In the genomic region with DNA sequence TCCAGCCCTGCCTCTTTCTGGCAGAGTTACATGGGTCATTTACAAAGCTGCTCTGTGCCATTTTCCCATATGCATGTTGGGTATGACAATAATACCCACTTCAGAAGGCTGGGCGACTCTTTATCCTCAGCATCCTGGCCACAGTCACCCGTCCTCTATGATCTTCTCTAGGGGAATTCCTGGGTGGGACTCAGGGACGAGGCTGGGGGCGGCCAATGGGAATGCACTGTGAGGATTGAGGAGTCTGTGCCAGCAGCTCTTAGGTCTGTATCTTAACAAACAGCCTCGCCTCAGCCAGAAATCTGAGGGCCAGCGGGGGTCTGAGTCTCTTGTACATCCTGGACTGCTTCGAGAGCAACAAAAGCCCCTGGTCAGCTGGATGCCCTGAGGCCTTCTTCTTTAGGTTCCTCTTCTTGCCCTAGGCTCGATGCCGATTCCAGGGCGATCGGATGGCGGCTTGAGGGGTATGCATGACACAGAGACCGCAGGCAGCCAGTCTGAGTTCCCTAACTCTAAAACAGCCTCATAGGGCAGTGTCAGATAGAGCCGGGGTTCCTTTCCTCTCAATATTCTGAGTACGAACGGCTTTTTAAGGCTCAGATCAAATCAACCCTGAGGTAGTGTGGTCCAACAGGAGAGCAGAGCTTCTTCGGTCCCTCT, we compare ENCODE assay signal across 8 mouse cellular contexts. TPM values are rescaled to one million over a fixed set of nuclear protein-coding genes. Genes with fewer than 3 reads are reported as not detected.
DNase-seq lines count a peak whose midpoint lies in the region; ATAC-seq lines count a peak whose summit lies in the region.

No protein-coding gene starts in this region.

- WGBS in lung, embryonic 15.5 days, result 57% methylated on average over 17 of the region's 17 CpGs
- 23% methylated on average over 17 of the region's 17 CpGs for WGBS in forebrain, embryonic 11.5 days
- 43% methylated on average over 17 of the region's 17 CpGs for WGBS in intestine, embryonic 16.5 days
- WGBS in neural tube, embryonic 12.5 days, result 34% methylated on average over 17 of the region's 17 CpGs

- peak overlapping the region; percentile 46 for H3K27ac ChIP-seq in lung, embryonic 15.5 days
- peak overlapping the region; percentile 79 for H3K27ac ChIP-seq in forebrain, embryonic 11.5 days (ENCODE audit: low read depth, low read length)
- H3K27ac ChIP-seq in intestine, embryonic 16.5 days (ENCODE audit: low read length), result peak overlapping the region; percentile 74
- H3K27ac ChIP-seq in neural tube, embryonic 12.5 days, result peak overlapping the region; percentile 43; the same call in 1 of the 2 replicates

- H3K4me3 ChIP-seq in lung, embryonic 15.5 days, result peak overlapping the region; percentile 53
- peak overlapping the region; percentile 49 for H3K4me3 ChIP-seq in forebrain, embryonic 11.5 days (ENCODE audit: low read depth, low read length)
- H3K4me3 ChIP-seq in intestine, embryonic 16.5 days (ENCODE audit: low read length), result peak overlapping the region; percentile 68
- H3K4me3 ChIP-seq in neural tube, embryonic 12.5 days, result peak overlapping the region; percentile 49

- H3K36me3 ChIP-seq in lung, embryonic 15.5 days, result peaks cover 11% of the 10 kb centered on the region
- H3K36me3 ChIP-seq in forebrain, embryonic 11.5 days (ENCODE audit: control insufficient read depth, insufficient read depth, low read length), result peaks cover 3% of the 10 kb centered on the region; the same call in 1 of the 2 replicates
- peaks cover 6% of the 10 kb centered on the region for H3K36me3 ChIP-seq in intestine, embryonic 16.5 days (ENCODE audit: control insufficient read depth, insufficient read depth, low read length)
- H3K36me3 ChIP-seq in neural tube, embryonic 12.5 days, result peaks cover 24% of the 10 kb centered on the region

- peaks cover 88% of the 10 kb centered on the region for H3K4me1 ChIP-seq in lung, embryonic 15.5 days
- H3K4me1 ChIP-seq in forebrain, embryonic 11.5 days (replicated peaks; ENCODE audit: control insufficient read depth, insufficient read depth, low read length), result peaks cover 47% of the 10 kb centered on the region
- H3K4me1 ChIP-seq in intestine, embryonic 16.5 days (ENCODE audit: control insufficient read depth, insufficient read depth, low read length), result peaks cover 82% of the 10 kb centered on the region
- peaks cover 77% of the 10 kb centered on the region for H3K4me1 ChIP-seq in neural tube, embryonic 12.5 days

- H3K27me3 ChIP-seq in lung, embryonic 15.5 days, result no peaks in the 10 kb centered on the region
- no peaks in the 10 kb centered on the region for H3K27me3 ChIP-seq in forebrain, embryonic 11.5 days (ENCODE audit: control insufficient read depth, insufficient read depth, low read length)
- H3K27me3 ChIP-seq in intestine, embryonic 16.5 days (replicated peaks; ENCODE audit: control insufficient read depth, insufficient read depth, low read length), result no peaks in the 10 kb centered on the region
- 0 out of 2 replicates have a peak, but pooled peaks cover 6% of the 10 kb centered on the region for H3K27me3 ChIP-seq in neural tube, embryonic 12.5 days (replicated peaks)

- no peak for ATAC-seq in lung, embryonic 15.5 days (ENCODE audit: borderline replicate concordance, extremely low read depth, low FRiP score, low TSS enrichment)
- ATAC-seq in forebrain, embryonic 11.5 days (replicated peaks; ENCODE audit: low FRiP score), result no peak
- ATAC-seq in intestine, embryonic 16.5 days, result no peak
- ATAC-seq in neural tube, embryonic 12.5 days (ENCODE audit: low FRiP score, low read depth), result no peak

- no peaks in the 10 kb centered on the region for H3K9me3 ChIP-seq in lung, embryonic 15.5 days
- no peaks in the 10 kb centered on the region for H3K9me3 ChIP-seq in forebrain, embryonic 11.5 days (ENCODE audit: control insufficient read depth, low read length)
- no peaks in the 10 kb centered on the region for H3K9me3 ChIP-seq in intestine, embryonic 16.5 days (ENCODE audit: control insufficient read depth, low read length)
- no peaks in the 10 kb centered on the region for H3K9me3 ChIP-seq in neural tube, embryonic 12.5 days

- H3K4me2 ChIP-seq in lung, embryonic 15.5 days, result peak overlapping the region; percentile 99
- H3K4me2 ChIP-seq in forebrain, embryonic 11.5 days (ENCODE audit: low read depth, low read length, severe bottlenecking), result peak overlapping the region; percentile 99
- H3K4me2 ChIP-seq in intestine, embryonic 16.5 days (ENCODE audit: low read depth, low read length), result peak overlapping the region; percentile 99
- peak overlapping the region; percentile 99 for H3K4me2 ChIP-seq in neural tube, embryonic 12.5 days (replicated peaks)

- no peak for DNase-seq in lung, postnatal 36 days
- DNase-seq in forebrain, embryonic 11.5 days (ENCODE audit: low spot score), result no peak
- DNase-seq in layer of hippocampus, adult 8-10 months (ENCODE audit: low spot score in 2 of 2), result no peak
- no peak for DNase-seq in spleen, postnatal 4 days (ENCODE audit: low spot score in 2 of 2)
- DNase-seq in spleen, postnatal 14 days (ENCODE audit: low spot score in 2 of 2), result no peak

- H3K9ac ChIP-seq in lung, embryonic 15.5 days, result peak overlapping the region; percentile 65
- peak overlapping the region; percentile 59 for H3K9ac ChIP-seq in forebrain, embryonic 11.5 days (ENCODE audit: low read length)
- H3K9ac ChIP-seq in intestine, embryonic 16.5 days (ENCODE audit: low read depth, low read length), result peak overlapping the region; percentile 83
- H3K9ac ChIP-seq in neural tube, embryonic 12.5 days, result peak overlapping the region; percentile 82

RNA-seq across cellular contexts. Expression of a gene that starts 8.2 kb away (rescaled TPM):
- 123 and 128 TPM in 2 replicates for polyA plus RNA-seq in lung, embryonic 15.5 days (2015; fragmentation: Nextera tagmentation; extraction: Ambion mirVana)
- 162 and 176 TPM in 2 replicates for polyA plus RNA-seq in forebrain, embryonic 11.5 days (2014; fragmentation: Nextera tagmentation; extraction: Ambion mirVana)
- polyA plus RNA-seq in intestine, embryonic 16.5 days (2015; fragmentation: Nextera tagmentation; extraction: Ambion mirVana), result 98.5 and 104 TPM in 2 replicates
- 123 and 126 TPM in 2 replicates for polyA plus RNA-seq in neural tube, embryonic 12.5 days (2016; fragmentation: Nextera tagmentation; extraction: Ambion mirVana)
- total RNA-seq in layer of hippocampus, adult 8-10 months (2022), result 10 to 100 TPM; 54.0 to 78.5 (median 67.5) TPM

RNA-seq across cellular contexts. Expression of a gene that starts 23.0 kb away (rescaled TPM):
- polyA plus RNA-seq in lung, embryonic 15.5 days (2015; fragmentation: Nextera tagmentation; extraction: Ambion mirVana), result 10.0 and 12.6 TPM in 2 replicates
- 43.2 and 47.6 TPM in 2 replicates for polyA plus RNA-seq in forebrain, embryonic 11.5 days (2014; fragmentation: Nextera tagmentation; extraction: Ambion mirVana)
- 4.7 and 5.0 TPM in 2 replicates for polyA plus RNA-seq in intestine, embryonic 16.5 days (2015; fragmentation: Nextera tagmentation; extraction: Ambion mirVana)
- 45.7 and 46.6 TPM in 2 replicates for polyA plus RNA-seq in neural tube, embryonic 12.5 days (2016; fragmentation: Nextera tagmentation; extraction: Ambion mirVana)
- 10 to 100 TPM; 21.4 to 27.4 (median 24.8) TPM for total RNA-seq in layer of hippocampus, adult 8-10 months (2022)

RNA-seq across cellular contexts. Expression of a gene that starts 23.9 kb away (rescaled TPM):
- 11.0 and 11.8 TPM in 2 replicates for polyA plus RNA-seq in lung, embryonic 15.5 days (2015; fragmentation: Nextera tagmentation; extraction: Ambion mirVana)
- 26.7 and 27.5 TPM in 2 replicates for polyA plus RNA-seq in forebrain, embryonic 11.5 days (2014; fragmentation: Nextera tagmentation; extraction: Ambion mirVana)
- polyA plus RNA-seq in intestine, embryonic 16.5 days (2015; fragmentation: Nextera tagmentation; extraction: Ambion mirVana), result 10.9 and 13.0 TPM in 2 replicates
- polyA plus RNA-seq in neural tube, embryonic 12.5 days (2016; fragmentation: Nextera tagmentation; extraction: Ambion mirVana), result 55.5 and 62.6 TPM in 2 replicates
- 10 to 100 TPM; 38.9 to 52.1 (median 45.1) TPM for total RNA-seq in layer of hippocampus, adult 8-10 months (2022)

RNA-seq across cellular contexts. Expression of a gene that starts 31.9 kb away (rescaled TPM):
- 12.5 and 13.4 TPM in 2 replicates for polyA plus RNA-seq in lung, embryonic 15.5 days (2015; fragmentation: Nextera tagmentation; extraction: Ambion mirVana)
- 26.9 and 29.8 TPM in 2 replicates for polyA plus RNA-seq in forebrain, embryonic 11.5 days (2014; fragmentation: Nextera tagmentation; extraction: Ambion mirVana)
- polyA plus RNA-seq in intestine, embryonic 16.5 days (2015; fragmentation: Nextera tagmentation; extraction: Ambion mirVana), result 2.7 and 3.1 TPM in 2 replicates
- polyA plus RNA-seq in neural tube, embryonic 12.5 days (2016; fragmentation: Nextera tagmentation; extraction: Ambion mirVana), result 11.7 and 13.4 TPM in 2 replicates
- 1 to 10 TPM; 4.9 to 9.7 (median 7.0) TPM for total RNA-seq in layer of hippocampus, adult 8-10 months (2022)

RNA-seq across cellular contexts. Expression of a gene that starts 38.9 kb away (rescaled TPM):
- polyA plus RNA-seq in lung, embryonic 15.5 days (2015; fragmentation: Nextera tagmentation; extraction: Ambion mirVana), result 24.5 and 28.5 TPM in 2 replicates
- polyA plus RNA-seq in forebrain, embryonic 11.5 days (2014; fragmentation: Nextera tagmentation; extraction: Ambion mirVana), result 45.1 and 49.2 TPM in 2 replicates
- polyA plus RNA-seq in intestine, embryonic 16.5 days (2015; fragmentation: Nextera tagmentation; extraction: Ambion mirVana), result 18.0 and 20.1 TPM in 2 replicates
- 56.9 and 69.7 TPM in 2 replicates for polyA plus RNA-seq in neural tube, embryonic 12.5 days (2016; fragmentation: Nextera tagmentation; extraction: Ambion mirVana)
- 100 to 1,000 TPM; 147 to 171 (median 157) TPM for total RNA-seq in layer of hippocampus, adult 8-10 months (2022)
